Mouse (Mus musculus) cortical plate, adult 2 months (tissue): ENCODE data around the gene Agrp.

ENCODE experiments used
- CTCF ChIP-seq: fragments of 200-500 bp; IDR thresholded peaks from 2 replicates; pipeline ENCODE4 v1.5.1; 2011; ENCODE audit warnings: mild to moderate bottlenecking, control low read depth, low read length; ENCODE audit not compliant: insufficient read depth; ENCODE audit errors: extremely low read depth
- POLR2A ChIP-seq: fragments of 200-500 bp; IDR thresholded peaks from 2 replicates; pipeline ENCODE4 v1.6.1; 2011; ENCODE audit warnings: mild to moderate bottlenecking, low read length, control low read depth; ENCODE audit not compliant: insufficient read depth; ENCODE audit errors: extremely low read depth

GRCm38 (mm10) chr8:105624401-105624800 lies 12.8 kb downstream of the Agrp start:
- TF ChIP-seq CTCF, result no peak
- peak; percentile 59; the same call in 1 of the 2 replicates for TF ChIP-seq POLR2A
